Mouse (Mus musculus): Measurements from ENCODE around the gene Fntb. TPM values are rescaled to one million over a fixed set of nuclear protein-coding genes. Genes with fewer than 3 reads are reported as not detected.
"Not testable (repeated sequence)": the region's sequence is repeated elsewhere in the genome, so short reads cannot be mapped to it uniquely, and the experiment has no call there.

Fntb gene
- polyA plus RNA-seq, 1 experiment from 2014 or later = 18.9 TPM

- H3K4me1 ChIP-seq (ENCODE audit: insufficient read depth, low read depth, low read length) = no peaks in the 10 kb centered on the region
- H3K9me3 ChIP-seq (ENCODE audit: low read length) = no peaks in the 10 kb centered on the region
- TF ChIP-seq CTCF (IDR thresholded peaks at IDR 0.05) = no peak
- no peak for TF ChIP-seq EP300 (IDR thresholded peaks at IDR 0.05)
- no peak overlapping the region for H3K4me3 ChIP-seq (ENCODE audit: low read depth, low read length)
- no peaks in the 10 kb centered on the region for H3K36me3 ChIP-seq (ENCODE audit: insufficient read depth, low read length)
- no peak for ATAC-seq
- H3K27me3 ChIP-seq (replicated peaks; ENCODE audit: insufficient read depth, low read length) = no peaks in the 10 kb centered on the region
- no peak overlapping the region for H3K27ac ChIP-seq (ENCODE audit: low read length)
- no peak overlapping the region for H3K9ac ChIP-seq (replicated peaks; ENCODE audit: low read depth)
- H3K4me2 ChIP-seq (replicated peaks; ENCODE audit: low read depth, low read length) = no peak overlapping the region
- DNase-seq (ENCODE audit: low spot score) = peak; percentile 28
- 13% methylated on average over 8 of the region's 8 CpGs for WGBS
These were observed 25.2 kb downstream of the Fntb start for GRCm38 (mm10) chr12:76790446-76791084.

DNA sequence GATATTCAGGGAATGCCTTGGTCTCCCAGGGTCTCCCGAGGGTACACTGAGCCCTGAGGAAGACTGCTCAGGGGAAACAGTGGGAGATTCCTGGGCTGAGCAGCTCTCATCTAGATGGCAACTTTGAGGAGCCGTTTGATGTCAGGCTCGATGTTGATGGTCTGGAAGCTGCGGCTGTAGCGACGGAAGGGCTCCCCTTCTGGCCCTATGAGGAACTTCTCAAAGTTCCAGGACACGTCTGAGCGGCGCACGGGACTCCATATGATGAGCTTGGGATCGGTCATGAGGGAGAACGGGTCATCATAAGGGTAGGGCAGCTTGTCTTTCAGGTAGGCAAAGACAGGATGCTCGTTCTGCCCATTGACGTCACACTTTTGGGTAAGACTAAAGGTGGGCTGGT is 27.2 kb downstream of the Fntb start:
- DNase-seq (ENCODE audit: low spot score); H3K4me2 ChIP-seq (replicated peaks; ENCODE audit: low read depth, low read length); H3K9ac ChIP-seq (replicated peaks; ENCODE audit: low read depth); H3K4me3 ChIP-seq (ENCODE audit: low read depth, low read length); H3K27ac ChIP-seq (ENCODE audit: low read length); H3K4me1 ChIP-seq (ENCODE audit: insufficient read depth, low read depth, low read length); ATAC-seq; H3K36me3 ChIP-seq (ENCODE audit: insufficient read depth, low read length); H3K27me3 ChIP-seq (replicated peaks; ENCODE audit: insufficient read depth, low read length); H3K9me3 ChIP-seq (ENCODE audit: low read length): not testable (repeated sequence)
- TF ChIP-seq CTCF (IDR thresholded peaks at IDR 0.05) = peak; percentile 26; the same call in 1 of the 2 replicates
- 50% methylated on average over 14 of the region's 14 CpGs for WGBS

DNA sequence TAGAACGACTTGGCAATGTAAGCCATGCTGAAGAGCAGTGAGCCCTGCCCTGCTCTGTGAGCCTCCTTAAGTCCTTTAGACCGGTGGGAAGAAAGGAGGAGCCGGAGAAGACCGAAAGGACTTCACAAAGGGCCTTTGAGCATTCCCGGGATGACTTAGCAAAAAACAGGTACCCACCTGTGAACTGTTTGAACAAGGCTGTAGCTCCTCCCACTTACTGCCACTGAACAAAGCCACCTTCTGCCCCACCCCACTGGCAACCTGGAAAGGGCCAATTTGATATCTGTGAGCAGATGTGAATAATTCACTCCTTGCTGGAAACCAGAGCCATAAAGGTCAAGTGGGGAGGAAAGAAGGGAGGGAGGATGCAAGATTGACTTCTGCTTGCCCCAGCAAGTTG is 30.0 kb downstream of the Fntb start, which contains the start of gene Gpx2:
Gene Gpx2 (minus strand): TSS at position 205 of the 400 bp plus-strand sequence.
- Histone ChIP-seq H3K9ac (replicated peaks; ENCODE audit: low read depth) (no peak within 1 kb of the TSS), H3K4me2 (replicated peaks; ENCODE audit: low read depth, low read length) (no peak within 1 kb of the TSS)
- TF ChIP-seq CTCF (IDR thresholded peaks at IDR 0.05) (no peak), EP300 (IDR thresholded peaks at IDR 0.05) (no peak)

DNA sequence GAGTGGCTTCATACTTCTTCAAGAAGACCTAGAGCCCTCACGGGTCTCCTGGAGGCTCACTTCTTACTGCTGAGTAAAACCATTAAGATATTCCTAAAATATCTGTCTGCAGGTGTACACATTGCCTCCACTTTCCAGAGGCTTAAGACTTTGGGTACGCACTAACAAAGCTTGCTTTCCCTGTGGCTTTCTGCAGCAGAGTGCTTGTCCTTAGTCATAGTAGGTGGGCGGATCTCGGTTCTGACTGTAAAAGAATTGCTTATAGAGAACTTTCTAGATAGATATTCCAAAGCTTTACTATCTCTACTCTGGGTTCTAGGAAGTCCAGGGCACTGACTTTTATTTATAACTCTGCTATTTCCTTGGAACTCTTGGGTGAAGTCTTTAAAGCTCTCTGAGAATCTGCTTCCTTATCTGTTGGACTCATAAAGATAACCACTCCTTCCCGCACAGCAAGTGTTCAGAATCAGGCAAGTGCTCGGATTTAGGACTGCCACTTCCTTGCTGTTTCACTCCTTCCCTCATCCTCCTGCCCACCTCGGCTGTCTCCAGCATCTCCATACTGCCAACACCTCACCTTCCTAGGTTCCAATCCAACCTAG is 31.6 kb downstream of the Fntb start:
- H3K9me3 ChIP-seq (ENCODE audit: low read length) = no peaks in the 10 kb centered on the region
- DNase-seq (ENCODE audit: low spot score) (no peak), ATAC-seq (no peak)
- no peak for TF ChIP-seq EP300 (IDR thresholded peaks at IDR 0.05)
- no peak for TF ChIP-seq CTCF (IDR thresholded peaks at IDR 0.05)
- 68% methylated on average over 7 of the region's 7 CpGs for WGBS
- no peaks in the 10 kb centered on the region for H3K27me3 ChIP-seq (replicated peaks; ENCODE audit: insufficient read depth, low read length)
- H3K4me2 ChIP-seq (replicated peaks; ENCODE audit: low read depth, low read length) = no peak overlapping the region
- H3K27ac ChIP-seq (ENCODE audit: low read length) = no peak overlapping the region
- no peaks in the 10 kb centered on the region for H3K36me3 ChIP-seq (ENCODE audit: insufficient read depth, low read length)
- H3K4me3 ChIP-seq (ENCODE audit: low read depth, low read length) = no peak overlapping the region
- no peak overlapping the region for H3K9ac ChIP-seq (replicated peaks; ENCODE audit: low read depth)
- no peaks in the 10 kb centered on the region for H3K4me1 ChIP-seq (ENCODE audit: insufficient read depth, low read depth, low read length)

More for the DNA sequence above, 30.0 kb downstream of the Fntb start, which contains the start of gene Gpx2:
- WGBS = 33% methylated on average over 5 of the region's 5 CpGs
- DNase-seq (ENCODE audit: low spot score) (peak; percentile 75), ATAC-seq (peak; percentile 72)
- Histone ChIP-seq H3K9me3 (ENCODE audit: low read length) (no peaks in the 10 kb centered on the region), H3K4me1 (ENCODE audit: insufficient read depth, low read depth, low read length) (no peaks in the 10 kb centered on the region), H3K27me3 (replicated peaks; ENCODE audit: insufficient read depth, low read length) (no peaks in the 10 kb centered on the region), H3K36me3 (ENCODE audit: insufficient read depth, low read length) (no peaks in the 10 kb centered on the region), H3K4me3 (ENCODE audit: low read depth, low read length) (no peak within 1 kb of the TSS), H3K27ac (ENCODE audit: low read length) (no peak within 1 kb of the TSS)

DNA sequence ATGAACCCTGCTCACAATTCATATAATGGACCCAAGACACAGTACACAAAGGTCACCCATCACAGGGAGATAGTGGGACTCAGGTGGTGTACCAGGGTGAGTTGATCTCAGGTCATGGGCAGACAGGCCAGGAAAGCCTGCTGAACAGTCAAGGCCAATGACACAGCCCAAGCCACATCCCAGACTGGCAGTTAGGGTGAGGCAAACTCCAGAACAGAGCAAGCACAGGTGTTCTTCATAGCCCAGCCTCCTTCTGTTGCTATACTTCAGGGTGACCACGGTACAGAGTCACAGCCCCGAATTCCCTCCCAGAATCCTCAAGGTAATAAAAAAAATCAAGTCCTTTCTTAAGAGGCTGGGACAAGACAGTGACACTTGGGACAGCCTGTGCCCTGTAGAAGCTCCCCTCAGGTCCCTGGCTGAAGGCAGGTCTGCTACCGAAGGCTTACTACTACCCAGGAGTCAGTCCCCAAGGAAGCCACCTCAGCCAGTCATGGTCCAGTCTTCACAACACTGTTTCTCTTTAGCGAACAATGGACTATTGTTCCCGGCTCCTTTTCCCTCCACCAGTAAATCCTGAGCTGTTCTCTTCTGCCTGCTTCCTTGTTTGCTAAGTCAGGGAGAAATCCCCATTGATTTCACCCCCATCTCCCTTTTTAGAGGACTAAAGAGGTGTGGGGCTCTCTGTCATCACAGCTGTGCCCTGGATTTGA is 32.8 kb downstream of the Fntb start:
- H3K27ac ChIP-seq (ENCODE audit: low read length) = no peak overlapping the region
- 47% methylated on average over 5 of the region's 5 CpGs for WGBS

DNA sequence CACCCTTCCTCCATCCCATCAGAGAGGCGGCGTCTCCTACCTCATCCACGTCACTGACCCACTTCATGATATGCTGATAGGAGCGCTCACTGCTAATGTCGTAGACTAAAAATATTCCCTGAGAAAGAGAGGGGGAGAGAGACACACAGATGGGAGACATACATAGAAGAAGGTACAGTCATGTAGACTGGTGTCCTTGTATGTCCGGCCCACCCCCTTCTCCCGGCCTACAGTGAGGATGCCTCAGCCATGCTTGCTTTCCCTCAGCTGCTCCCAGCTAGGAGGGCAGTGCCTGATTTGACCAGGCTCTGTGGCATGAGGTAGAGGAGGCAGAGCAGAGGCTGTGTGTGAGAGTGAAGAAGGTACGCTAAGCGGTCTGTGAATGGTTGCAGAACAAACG is 37.6 kb downstream of the Fntb start:
- Histone ChIP-seq H3K4me2 (replicated peaks; ENCODE audit: low read depth, low read length) (no peak overlapping the region), H3K4me1 (ENCODE audit: insufficient read depth, low read depth, low read length) (no peaks in the 10 kb centered on the region), H3K27me3 (replicated peaks; ENCODE audit: insufficient read depth, low read length) (no peaks in the 10 kb centered on the region), H3K36me3 (ENCODE audit: insufficient read depth, low read length) (no peaks in the 10 kb centered on the region), H3K27ac (ENCODE audit: low read length) (no peak overlapping the region), H3K9me3 (ENCODE audit: low read length) (no peaks in the 10 kb centered on the region), H3K4me3 (ENCODE audit: low read depth, low read length) (no peak overlapping the region), H3K9ac (replicated peaks; ENCODE audit: low read depth) (no peak overlapping the region)
- WGBS = 87% methylated on average over 10 of the region's 10 CpGs
- no peak for ATAC-seq
- DNase-seq (ENCODE audit: low spot score) = no peak
- TF ChIP-seq EP300 (IDR thresholded peaks at IDR 0.05) (no peak), CTCF (IDR thresholded peaks at IDR 0.05) (no peak)

More for the DNA sequence above, 32.8 kb downstream of the Fntb start:
- ATAC-seq = no peak
- no peaks in the 10 kb centered on the region for H3K27me3 ChIP-seq (replicated peaks; ENCODE audit: insufficient read depth, low read length)
- H3K4me1 ChIP-seq (ENCODE audit: insufficient read depth, low read depth, low read length) = no peaks in the 10 kb centered on the region
- TF ChIP-seq EP300 (IDR thresholded peaks at IDR 0.05) (no peak), CTCF (IDR thresholded peaks at IDR 0.05) (no peak)
- no peak overlapping the region for H3K4me2 ChIP-seq (replicated peaks; ENCODE audit: low read depth, low read length)
- H3K9me3 ChIP-seq (ENCODE audit: low read length) = no peaks in the 10 kb centered on the region
- no peak overlapping the region for H3K4me3 ChIP-seq (ENCODE audit: low read depth, low read length)
- H3K9ac ChIP-seq (replicated peaks; ENCODE audit: low read depth) = no peak overlapping the region
- H3K36me3 ChIP-seq (ENCODE audit: insufficient read depth, low read length) = no peaks in the 10 kb centered on the region
- DNase-seq (ENCODE audit: low spot score) = no peak
